Mouse (Mus musculus) embryonic facial prominence, embryonic 14.5 days (tissue): Measurements from ENCODE around the gene Cdh6. TPM values are rescaled to one million over a fixed set of nuclear protein-coding genes. Genes with fewer than 3 reads are reported as not detected.

Experiments
- ATAC-seq: fragments of 200-750 bp; cut with Nextera tagmentation; 2 replicates; pipeline ENCODE4 v1.8.0; 2017; ENCODE audit warnings: low read depth, moderate number of reproducible peaks, moderate TSS enrichment
- DNase-seq: peaks from one replicate; pipeline ENCODE4 v3.0.0-alpha.2; 2015; ENCODE audit warnings: low spot score
- H3K27ac ChIP-seq: fragments of 300-500 bp; sonication (generic); replicated peaks from 2 replicates; pipeline ENCODE4 v1.5.1; 2014; ENCODE audit warnings: low read depth, mild to moderate bottlenecking, low read length, moderate library complexity
- H3K27me3 ChIP-seq: fragments of 300-500 bp; sonication (generic); replicated peaks from 2 replicates; pipeline ENCODE4 v1.6.1; 2014; ENCODE audit warnings: low read length; ENCODE audit not compliant: control insufficient read depth, insufficient read depth
- H3K36me3 ChIP-seq: fragments of 300-500 bp; sonication (generic); 2 replicates; pipeline ENCODE4 v1.6.1; 2014; ENCODE audit warnings: low read length, mixed read lengths; ENCODE audit not compliant: control insufficient read depth, insufficient read depth
- H3K4me1 ChIP-seq: fragments of 300-500 bp; sonication (generic); 2 replicates; pipeline ENCODE4 v1.6.1; 2014; ENCODE audit warnings: antibody characterized with exemption, low read length; ENCODE audit not compliant: control insufficient read depth, insufficient read depth
- H3K4me2 ChIP-seq: fragments of 300-500 bp; sonication (generic); 2 replicates; pipeline ENCODE4 v1.6.1; 2014; ENCODE audit warnings: low read depth, mild to moderate bottlenecking, low read length, moderate library complexity, mixed read lengths
- H3K4me3 ChIP-seq: fragments of 300-500 bp; sonication (generic); 2 replicates; pipeline ENCODE4 v1.5.1; 2014; ENCODE audit warnings: low read depth, mild to moderate bottlenecking, low read length
- H3K9ac ChIP-seq: fragments of 300-500 bp; sonication (generic); 2 replicates; pipeline ENCODE4 v1.6.1; 2014; ENCODE audit warnings: low read depth, mild to moderate bottlenecking, low read length, moderate library complexity, mixed read lengths
- H3K9me3 ChIP-seq: fragments of 300-500 bp; sonication (generic); 2 replicates; pipeline ENCODE4 v1.6.1; 2016; ENCODE audit warnings: low read length; ENCODE audit not compliant: control insufficient read depth
- WGBS: fragments of 180-500 bp; shearing (Covaris S2); extraction: QIAGEN DNeasy Blood & Tissue Kit; methylation state at CpG from one replicate; pipeline ENCODE4 v1.1.7; 2014; 5-methylcytosine and 5-hydroxymethylcytosine counted together
- polyA plus RNA-seq: library from polyadenylated mRNA; unstranded; fragments of >200 nt; fragmentation: Nextera tagmentation; extraction: Ambion mirVana; gene quantifications from 2 replicates; pipeline ENCODE4 v1.2.1, GENCODE M21; 2014

Cdh6 gene
- polyA plus RNA-seq, 1 experiment from 2014 or later = 7.6 TPM

DNA sequence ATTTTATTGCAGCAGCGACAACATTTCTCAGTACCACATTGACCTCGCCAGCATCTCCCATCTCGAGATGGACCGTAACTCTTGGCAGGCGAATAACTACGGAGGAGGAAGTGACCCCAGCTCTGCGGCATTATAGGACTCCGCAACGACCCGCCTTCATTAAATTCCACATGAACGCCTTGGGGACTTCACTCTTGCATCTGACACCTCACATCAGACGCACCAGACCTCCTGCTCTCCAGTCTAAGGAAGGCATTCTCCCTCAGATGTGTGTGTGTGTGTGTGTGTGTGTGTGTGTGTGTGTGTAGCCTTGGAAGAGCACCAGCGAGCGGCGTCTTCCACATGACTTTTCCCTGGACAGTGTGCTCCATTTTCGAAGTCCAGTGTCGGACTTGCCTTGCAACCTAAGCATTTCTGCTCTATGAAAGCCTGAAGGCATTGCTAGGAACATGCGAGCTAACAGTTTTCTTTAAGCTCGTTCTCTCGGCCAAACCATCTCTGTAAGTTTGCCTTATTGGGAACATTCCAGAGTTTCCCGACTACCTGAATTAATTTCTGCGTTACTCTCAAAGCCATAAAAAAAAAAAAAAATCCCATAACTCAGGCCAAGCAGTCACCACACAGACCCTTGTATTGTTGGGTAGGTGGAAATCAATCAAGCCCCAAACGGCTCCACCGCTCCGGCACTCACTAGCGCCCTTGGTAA, 957 bp downstream of the Cdh6 start:
- Histone ChIP-seq H3K4me3 (peak overlapping the region; percentile 62), H3K27me3 (peaks cover 8% of the 10 kb centered on the region; the same call in 1 of the 2 replicates), H3K36me3 (no peaks in the 10 kb centered on the region), H3K9ac (peak overlapping the region; percentile 72), H3K9me3 (no peaks in the 10 kb centered on the region), H3K27ac (peak overlapping the region; percentile 58), H3K4me2 (peak overlapping the region; percentile 79), H3K4me1 (peaks cover 10% of the 10 kb centered on the region)
- under 1% methylated on average over 26 of the region's 26 CpGs for WGBS
- DNase-seq (peak; percentile 41), ATAC-seq (0 out of 2 replicates have a peak, but pooled peaks have one; percentile 7)

GRCm38 (mm10) chr15:13171486-13172364, 1.8 kb downstream of the Cdh6 start:
- no peaks in the 10 kb centered on the region for H3K9me3 ChIP-seq
- peaks cover 8% of the 10 kb centered on the region; the same call in 1 of the 2 replicates for H3K27me3 ChIP-seq
- H3K4me3 ChIP-seq = peak overlapping the region; percentile 62
- peaks cover 10% of the 10 kb centered on the region for H3K4me1 ChIP-seq
- 7% methylated on average over 16 of the region's 16 CpGs for WGBS
- ATAC-seq = no peak
- H3K9ac ChIP-seq = peak overlapping the region; percentile 72
- no peak overlapping the region for H3K27ac ChIP-seq
- H3K4me2 ChIP-seq = peak overlapping the region; percentile 79
- no peaks in the 10 kb centered on the region for H3K36me3 ChIP-seq
- no peak for DNase-seq

GRCm38 (mm10) chr15:13165094-13165885, 8.2 kb downstream of the Cdh6 start:
- H3K4me1 ChIP-seq = no peaks in the 10 kb centered on the region
- H3K9me3 ChIP-seq = no peaks in the 10 kb centered on the region
- no peak for ATAC-seq
- H3K27me3 ChIP-seq = no peaks in the 10 kb centered on the region
- WGBS = 91% methylated on average over 13 of the region's 13 CpGs
- no peak for DNase-seq
- H3K4me3 ChIP-seq = no peak overlapping the region
- no peak overlapping the region for H3K9ac ChIP-seq
- no peaks in the 10 kb centered on the region for H3K36me3 ChIP-seq
- H3K4me2 ChIP-seq = no peak overlapping the region
- no peak overlapping the region for H3K27ac ChIP-seq

- no peak overlapping the region for H3K9ac ChIP-seq
- no peaks in the 10 kb centered on the region for H3K9me3 ChIP-seq
- H3K27me3 ChIP-seq = no peaks in the 10 kb centered on the region
- H3K27ac ChIP-seq = no peak overlapping the region
- ATAC-seq = no peak
- no peak for DNase-seq
- H3K36me3 ChIP-seq = no peaks in the 10 kb centered on the region
- WGBS = 88% methylated on average over 5 of the region's 5 CpGs
- no peaks in the 10 kb centered on the region for H3K4me1 ChIP-seq
- no peak overlapping the region for H3K4me2 ChIP-seq
- no peak overlapping the region for H3K4me3 ChIP-seq
These were observed 17.7 kb downstream of the Cdh6 start for GRCm38 (mm10) chr15:13155820-13156219.

DNA sequence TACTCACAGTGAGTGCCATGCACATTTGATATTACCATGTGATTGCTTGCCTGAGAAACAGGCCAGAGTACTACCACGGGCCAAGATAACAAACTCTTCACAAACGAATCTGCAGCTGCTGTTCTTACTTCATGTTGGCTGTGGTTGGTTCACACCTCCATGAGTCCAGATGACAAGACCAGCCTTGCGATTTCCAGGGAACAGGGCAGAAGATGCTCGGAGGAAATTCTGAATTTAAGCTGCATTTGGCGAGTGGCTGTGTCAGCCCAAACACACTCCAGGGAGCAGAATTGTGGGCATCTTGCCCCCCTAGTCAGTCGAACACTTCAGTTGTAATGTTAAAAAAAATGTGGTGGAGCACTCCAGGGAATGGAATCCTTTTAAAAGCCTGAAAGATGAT, 18.1 kb downstream of the Cdh6 start:
- WGBS = 75% methylated on average over 6 of the region's 6 CpGs
- H3K9ac ChIP-seq = no peak overlapping the region
- H3K4me3 ChIP-seq = no peak overlapping the region
- H3K4me2 ChIP-seq = no peak overlapping the region
- H3K27me3 ChIP-seq = no peaks in the 10 kb centered on the region
- H3K27ac ChIP-seq = no peak overlapping the region
- H3K4me1 ChIP-seq = no peaks in the 10 kb centered on the region
- DNase-seq (no peak), ATAC-seq (no peak)
- no peaks in the 10 kb centered on the region for H3K9me3 ChIP-seq
- H3K36me3 ChIP-seq = no peaks in the 10 kb centered on the region

- H3K4me1 ChIP-seq = no peaks in the 10 kb centered on the region
- no peak overlapping the region for H3K4me3 ChIP-seq
- DNase-seq = peak; percentile 23
- H3K36me3 ChIP-seq = no peaks in the 10 kb centered on the region
- H3K27ac ChIP-seq = no peak overlapping the region
- H3K27me3 ChIP-seq = no peaks in the 10 kb centered on the region
- no peak overlapping the region for H3K4me2 ChIP-seq
- H3K9me3 ChIP-seq = no peaks in the 10 kb centered on the region
- no peak overlapping the region for H3K9ac ChIP-seq
- ATAC-seq = no peak
- 67% methylated on average over 4 of the region's 4 CpGs for WGBS
These were observed 31.5 kb downstream of the Cdh6 start for GRCm38 (mm10) chr15:13141983-13142382.

GRCm38 (mm10) chr15:13139662-13140061, 33.8 kb downstream of the Cdh6 start:
- Histone ChIP-seq H3K4me1 (no peaks in the 10 kb centered on the region), H3K9ac (no peak overlapping the region), H3K9me3 (no peaks in the 10 kb centered on the region), H3K4me3 (no peak overlapping the region), H3K4me2 (no peak overlapping the region), H3K27me3 (no peaks in the 10 kb centered on the region), H3K36me3 (no peaks in the 10 kb centered on the region), H3K27ac (no peak overlapping the region)
- 79% methylated on average over 5 of the region's 5 CpGs for WGBS
- ATAC-seq (no peak), DNase-seq (no peak)

GRCm38 (mm10) chr15:13137166-13137565, 36.3 kb downstream of the Cdh6 start:
- Histone ChIP-seq H3K4me2 (no peak overlapping the region), H3K27ac (no peak overlapping the region), H3K36me3 (no peaks in the 10 kb centered on the region), H3K4me1 (no peaks in the 10 kb centered on the region), H3K9ac (no peak overlapping the region), H3K9me3 (no peaks in the 10 kb centered on the region), H3K4me3 (no peak overlapping the region), H3K27me3 (no peaks in the 10 kb centered on the region)
- 80% methylated on average over 6 of the region's 6 CpGs for WGBS
- DNase-seq (peak; percentile 13), ATAC-seq (no peak)
